8 mouse cellular contexts compared by ENCODE assay signal in the genomic region with DNA sequence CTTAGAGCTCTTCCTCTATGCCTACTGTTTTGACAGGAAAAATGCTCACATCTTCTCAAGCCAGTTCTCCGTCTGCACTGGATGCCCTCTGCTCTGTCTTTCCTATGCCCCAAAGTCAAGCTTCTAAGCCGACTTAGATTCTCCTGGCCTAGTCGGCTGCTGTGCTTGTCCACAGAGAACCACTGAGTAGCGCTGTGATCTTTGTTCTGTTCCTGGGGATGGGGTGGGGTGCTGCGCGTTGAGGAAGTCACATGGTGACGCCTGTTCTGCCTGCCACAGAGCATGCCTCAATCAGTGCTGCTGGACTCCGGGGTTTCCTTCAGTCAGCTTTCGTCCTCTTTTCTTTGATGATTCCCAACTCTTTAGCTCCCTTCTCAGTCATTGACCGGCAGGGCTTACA. TPM values are rescaled to one million over a fixed set of nuclear protein-coding genes. Genes with fewer than 3 reads are reported as not detected.
DNase-seq lines count a peak whose midpoint lies in the region; ATAC-seq and TF ChIP-seq lines count a peak whose summit lies in the region.

No protein-coding gene starts in this region.

- no peak for ATAC-seq in liver, embryonic 14.5 days (ENCODE audit: insufficient read depth)
- no peak for ATAC-seq in liver, embryonic 12.5 days
- ATAC-seq in forebrain, embryonic 13.5 days: peak; percentile 61; the same call in 1 of the 2 replicates
- no peak for ATAC-seq in midbrain, embryonic 14.5 days (ENCODE audit: low FRiP score, low TSS enrichment)
- ATAC-seq in intestine, embryonic 15.5 days: no peak
- no peak for ATAC-seq in neural tube, embryonic 15.5 days (ENCODE audit: low FRiP score)

- TF ChIP-seq EP300 in liver, embryonic 14.5 days (IDR thresholded peaks at IDR 0.05; ENCODE audit: low read depth): no peak

- DNase-seq in adrenal gland, postnatal 14 days: peak; percentile 46
- DNase-seq in adrenal gland, adult 18-20 months (ENCODE audit: low spot score in 2 of 2): no peak
- no peak for DNase-seq in liver, embryonic 14.5 days (ENCODE audit: low read depth in 3 of 3, low spot score in 3 of 3)
- peak; percentile 21 for DNase-seq in midbrain, embryonic 14.5 days

- no peaks in the 10 kb centered on the region for H3K9me3 ChIP-seq in liver, embryonic 14.5 days (ENCODE audit: control insufficient read depth, low read length)
- H3K9me3 ChIP-seq in liver, embryonic 12.5 days (replicated peaks): no peaks in the 10 kb centered on the region
- no peaks in the 10 kb centered on the region for H3K9me3 ChIP-seq in forebrain, embryonic 13.5 days (replicated peaks)
- no peaks in the 10 kb centered on the region for H3K9me3 ChIP-seq in midbrain, embryonic 14.5 days (ENCODE audit: control insufficient read depth, low read length)
- no peaks in the 10 kb centered on the region for H3K9me3 ChIP-seq in intestine, embryonic 15.5 days
- H3K9me3 ChIP-seq in neural tube, embryonic 15.5 days (replicated peaks): no peaks in the 10 kb centered on the region

- TF ChIP-seq CTCF in liver, embryonic 14.5 days (IDR thresholded peaks at IDR 0.05; ENCODE audit: low read depth): peak; percentile 29

- H3K4me1 ChIP-seq in liver, embryonic 14.5 days (replicated peaks; ENCODE audit: control insufficient read depth in 2 of 2, insufficient read depth in 2 of 2, low read length in 1 of 2): no peaks in the 10 kb centered on the region
- H3K4me1 ChIP-seq in liver, embryonic 12.5 days: no peaks in the 10 kb centered on the region
- no peaks in the 10 kb centered on the region for H3K4me1 ChIP-seq in forebrain, embryonic 13.5 days
- H3K4me1 ChIP-seq in midbrain, embryonic 14.5 days (ENCODE audit: control insufficient read depth, insufficient read depth, low read length): no peaks in the 10 kb centered on the region
- H3K4me1 ChIP-seq in intestine, embryonic 15.5 days (replicated peaks): no peaks in the 10 kb centered on the region
- no peaks in the 10 kb centered on the region for H3K4me1 ChIP-seq in neural tube, embryonic 15.5 days

- H3K4me2 ChIP-seq in liver, embryonic 14.5 days (ENCODE audit: low read depth): no peak overlapping the region
- H3K4me2 ChIP-seq in liver, embryonic 12.5 days: no peak overlapping the region
- no peak overlapping the region for H3K4me2 ChIP-seq in forebrain, embryonic 13.5 days
- no peak overlapping the region for H3K4me2 ChIP-seq in midbrain, embryonic 14.5 days (ENCODE audit: low read length)
- H3K4me2 ChIP-seq in intestine, embryonic 15.5 days (replicated peaks): no peak overlapping the region
- H3K4me2 ChIP-seq in neural tube, embryonic 15.5 days: no peak overlapping the region

- no peak overlapping the region for H3K4me3 ChIP-seq in liver, embryonic 14.5 days (ENCODE audit: insufficient read depth in 1 of 2, low read depth in 2 of 2, low read length in 2 of 2)
- H3K4me3 ChIP-seq in liver, embryonic 12.5 days: no peak overlapping the region
- H3K4me3 ChIP-seq in forebrain, embryonic 13.5 days: no peak overlapping the region
- H3K4me3 ChIP-seq in midbrain, embryonic 14.5 days (replicated peaks; ENCODE audit: low read depth, low read length): no peak overlapping the region
- H3K4me3 ChIP-seq in intestine, embryonic 15.5 days (replicated peaks): no peak overlapping the region
- H3K4me3 ChIP-seq in neural tube, embryonic 15.5 days (replicated peaks): no peak overlapping the region

- H3K9ac ChIP-seq in liver, embryonic 14.5 days (replicated peaks): no peak overlapping the region
- no peak overlapping the region for H3K9ac ChIP-seq in liver, embryonic 12.5 days
- H3K9ac ChIP-seq in forebrain, embryonic 13.5 days: no peak overlapping the region
- no peak overlapping the region for H3K9ac ChIP-seq in midbrain, embryonic 14.5 days (replicated peaks; ENCODE audit: low read length)
- no peak overlapping the region for H3K9ac ChIP-seq in intestine, embryonic 15.5 days
- no peak overlapping the region for H3K9ac ChIP-seq in neural tube, embryonic 15.5 days (replicated peaks)

- H3K36me3 ChIP-seq in liver, embryonic 14.5 days (replicated peaks; ENCODE audit: control insufficient read depth, insufficient read depth, low read depth): no peaks in the 10 kb centered on the region
- H3K36me3 ChIP-seq in liver, embryonic 12.5 days: no peaks in the 10 kb centered on the region
- no peaks in the 10 kb centered on the region for H3K36me3 ChIP-seq in forebrain, embryonic 13.5 days (ENCODE audit: poor library complexity, severe bottlenecking)
- no peaks in the 10 kb centered on the region for H3K36me3 ChIP-seq in midbrain, embryonic 14.5 days (ENCODE audit: control insufficient read depth, insufficient read depth, low read length)
- H3K36me3 ChIP-seq in intestine, embryonic 15.5 days: no peaks in the 10 kb centered on the region
- no peaks in the 10 kb centered on the region for H3K36me3 ChIP-seq in neural tube, embryonic 15.5 days

- WGBS in liver, embryonic 14.5 days (ENCODE audit: insufficient replicate concordance): 25% methylated on average over 10 of the region's 10 CpGs
- 34% methylated on average over 10 of the region's 10 CpGs for WGBS in liver, embryonic 12.5 days (ENCODE audit: insufficient replicate concordance)
- WGBS in forebrain, embryonic 13.5 days: 28% methylated on average over 10 of the region's 10 CpGs
- 41% methylated on average over 10 of the region's 10 CpGs for WGBS in midbrain, embryonic 14.5 days
- WGBS in intestine, embryonic 15.5 days: 51% methylated on average over 10 of the region's 10 CpGs
- 56% methylated on average over 10 of the region's 10 CpGs for WGBS in neural tube, embryonic 15.5 days

- H3K27me3 ChIP-seq in liver, embryonic 14.5 days (ENCODE audit: control insufficient read depth, insufficient read depth, low read length): no peaks in the 10 kb centered on the region
- no peaks in the 10 kb centered on the region for H3K27me3 ChIP-seq in liver, embryonic 12.5 days (replicated peaks)
- H3K27me3 ChIP-seq in forebrain, embryonic 13.5 days: no peaks in the 10 kb centered on the region
- H3K27me3 ChIP-seq in midbrain, embryonic 14.5 days (ENCODE audit: control insufficient read depth, insufficient read depth, low read length): no peaks in the 10 kb centered on the region
- no peaks in the 10 kb centered on the region for H3K27me3 ChIP-seq in intestine, embryonic 15.5 days (replicated peaks)
- no peaks in the 10 kb centered on the region for H3K27me3 ChIP-seq in neural tube, embryonic 15.5 days (replicated peaks)

- H3K27ac ChIP-seq in liver, embryonic 14.5 days: no peak overlapping the region
- H3K27ac ChIP-seq in liver, embryonic 12.5 days: no peak overlapping the region
- no peak overlapping the region for H3K27ac ChIP-seq in forebrain, embryonic 13.5 days
- no peak overlapping the region for H3K27ac ChIP-seq in midbrain, embryonic 14.5 days (replicated peaks; ENCODE audit: low read depth, low read length)
- no peak overlapping the region for H3K27ac ChIP-seq in intestine, embryonic 15.5 days
- no peak overlapping the region for H3K27ac ChIP-seq in neural tube, embryonic 15.5 days (replicated peaks)

RNA-seq across cellular contexts. Expression of gene Lrrn3, which starts 8.4 kb away (rescaled TPM):
- 31.2 and 32.2 TPM in 2 replicates for total RNA-seq in adrenal gland, postnatal 14 days (2021)
- total RNA-seq in adrenal gland, adult 18-20 months (2021): 10 to 100 TPM; 28.8 to 46.9 TPM
- 0.48 and 0.63 TPM in 2 replicates for polyA plus RNA-seq in liver, embryonic 14.5 days (2012; rRNA removed)
- polyA plus RNA-seq in liver, embryonic 14.5 days (2014; fragmentation: Nextera tagmentation; extraction: Ambion mirVana): 1.7 TPM in 2 replicates
- 3.1 and 3.6 TPM in 2 replicates for polyA plus RNA-seq in liver, embryonic 12.5 days (2016; fragmentation: Nextera tagmentation; extraction: Ambion mirVana)
- 52.4 and 53.8 TPM in 2 replicates for polyA plus RNA-seq in forebrain, embryonic 13.5 days (2015; fragmentation: Nextera tagmentation; extraction: Ambion mirVana)
- 105 and 118 TPM in 2 replicates for polyA plus RNA-seq in midbrain, embryonic 14.5 days (2014; fragmentation: Nextera tagmentation; extraction: Ambion mirVana)
- polyA plus RNA-seq in intestine, embryonic 15.5 days (2015; fragmentation: Nextera tagmentation; extraction: Ambion mirVana): 7.6 and 9.6 TPM in 2 replicates
- polyA plus RNA-seq in neural tube, embryonic 15.5 days (2015; fragmentation: Nextera tagmentation; extraction: Ambion mirVana): 71.7 and 82.9 TPM in 2 replicates

Comparison
In these comparisons a context has a peak if more than half of its experiments do, and no peak if none do; other contexts are left out.
1. DNase-seq: peak in adrenal gland, postnatal 14 days (single experiment) and midbrain, embryonic 14.5 days (single experiment); none in adrenal gland, adult 18-20 months (0 of 2) and liver, embryonic 14.5 days (0 of 3).